Mouse (Mus musculus): Measurements from ENCODE around the gene Mtnr1b. TPM values are rescaled to one million over a fixed set of nuclear protein-coding genes. Genes with fewer than 3 reads are reported as not detected.

Gene Mtnr1b
- polyA plus RNA-seq, 1 experiment from 2014 or later, result not detected

DNA sequence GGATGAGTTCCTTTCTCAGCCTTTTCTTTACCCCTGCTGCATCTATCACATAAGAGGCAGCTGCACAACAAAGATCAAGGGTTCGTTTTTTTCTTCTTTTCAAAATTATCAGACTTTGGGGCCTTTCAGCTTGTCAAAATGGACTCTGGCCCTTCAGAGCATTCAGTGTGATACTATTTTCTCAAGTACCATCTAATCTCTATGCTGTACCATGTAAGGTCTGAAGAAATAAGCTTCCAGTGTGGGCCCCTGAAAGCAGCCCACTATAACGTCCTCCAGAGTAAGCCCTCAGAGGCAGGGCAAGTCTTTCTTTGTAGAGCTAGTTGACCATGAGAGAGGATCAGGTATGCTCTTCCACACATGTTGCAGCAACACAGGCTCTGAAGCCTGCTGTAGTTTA, 87.7 kb downstream of the Mtnr1b start:
- H3K4me3 ChIP-seq (ENCODE audit: low read depth, low read length), result no peak overlapping the region
- TF ChIP-seq CTCF (IDR thresholded peaks at IDR 0.05; ENCODE audit: low read depth), result no peak
- H3K4me1 ChIP-seq (replicated peaks; ENCODE audit: control insufficient read depth, insufficient read depth, low read length), result no peaks in the 10 kb centered on the region
- H3K27me3 ChIP-seq (replicated peaks; ENCODE audit: control insufficient read depth, insufficient read depth, low read length), result no peaks in the 10 kb centered on the region
- no peak overlapping the region for H3K9ac ChIP-seq (ENCODE audit: low read depth, low read length)
- ATAC-seq, result no peak
- no peaks in the 10 kb centered on the region for H3K36me3 ChIP-seq (ENCODE audit: control insufficient read depth, insufficient read depth)
- no peaks in the 10 kb centered on the region for H3K9me3 ChIP-seq (ENCODE audit: control insufficient read depth)
- WGBS, result 48% methylated on average over 2 of the region's 2 CpGs
- H3K4me2 ChIP-seq (replicated peaks; ENCODE audit: low read depth), result no peak overlapping the region
- no peak overlapping the region for H3K27ac ChIP-seq (ENCODE audit: low read depth, low read length)

DNA sequence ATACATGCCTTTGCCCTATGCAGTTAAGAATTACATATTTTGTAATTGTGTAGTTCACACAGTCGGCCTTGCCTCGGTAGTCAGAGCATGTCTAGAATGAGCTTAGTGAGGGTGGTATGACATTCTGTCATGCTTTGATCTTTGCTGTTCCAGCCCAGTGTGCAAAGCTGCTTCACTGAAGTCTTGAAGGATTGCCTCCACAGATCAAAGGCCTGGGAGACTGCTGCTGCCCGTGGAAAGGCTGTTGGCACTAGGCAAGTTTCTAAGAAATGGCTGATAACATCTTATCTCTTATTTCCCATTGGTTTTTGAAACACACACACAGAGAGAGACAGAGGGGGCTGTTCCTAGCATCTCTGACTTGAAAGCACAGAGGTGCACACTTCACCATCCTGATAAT, 88.2 kb downstream of the Mtnr1b start:
- no peak overlapping the region for H3K9ac ChIP-seq (ENCODE audit: low read depth, low read length)
- H3K36me3 ChIP-seq (ENCODE audit: control insufficient read depth, insufficient read depth), result no peaks in the 10 kb centered on the region
- 46% methylated on average over 3 of the region's 3 CpGs for WGBS
- no peak for ATAC-seq
- H3K27me3 ChIP-seq (replicated peaks; ENCODE audit: control insufficient read depth, insufficient read depth, low read length), result no peaks in the 10 kb centered on the region
- no peak for TF ChIP-seq CTCF (IDR thresholded peaks at IDR 0.05; ENCODE audit: low read depth)
- no peaks in the 10 kb centered on the region for H3K9me3 ChIP-seq (ENCODE audit: control insufficient read depth)
- H3K27ac ChIP-seq (ENCODE audit: low read depth, low read length), result no peak overlapping the region
- H3K4me3 ChIP-seq (ENCODE audit: low read depth, low read length), result no peak overlapping the region
- no peak overlapping the region for H3K4me2 ChIP-seq (replicated peaks; ENCODE audit: low read depth)
- no peaks in the 10 kb centered on the region for H3K4me1 ChIP-seq (replicated peaks; ENCODE audit: control insufficient read depth, insufficient read depth, low read length)

DNA sequence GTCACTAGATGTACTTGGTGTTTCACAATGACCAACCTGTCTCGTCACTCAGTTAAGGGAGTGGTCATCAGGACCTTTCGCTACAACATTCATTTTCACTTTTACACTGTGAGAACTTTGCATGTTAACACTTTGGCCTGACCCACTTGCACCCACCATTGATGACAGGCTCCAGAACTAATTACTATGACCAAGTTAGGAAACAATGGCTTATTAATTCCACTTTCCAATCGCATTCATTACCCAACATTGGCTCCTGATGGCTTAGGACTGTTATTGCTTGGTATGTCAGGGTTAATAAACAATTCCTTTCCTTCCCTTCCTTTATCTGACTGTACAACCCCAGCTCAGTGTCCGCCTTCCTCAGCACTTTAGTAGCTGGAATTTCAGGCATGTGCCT, 92.4 kb downstream of the Mtnr1b start:
- WGBS, result 56% methylated on average over 4 of the region's 4 CpGs
- no peak for ATAC-seq
- TF ChIP-seq CTCF (IDR thresholded peaks at IDR 0.05; ENCODE audit: low read depth), result no peak
- H3K27me3 ChIP-seq (replicated peaks; ENCODE audit: control insufficient read depth, insufficient read depth, low read length), result no peaks in the 10 kb centered on the region
- H3K27ac ChIP-seq (ENCODE audit: low read depth, low read length), result no peak overlapping the region
- H3K4me3 ChIP-seq (ENCODE audit: low read depth, low read length), result no peak overlapping the region
- H3K9me3 ChIP-seq (ENCODE audit: control insufficient read depth), result no peaks in the 10 kb centered on the region
- H3K9ac ChIP-seq (ENCODE audit: low read depth, low read length), result no peak overlapping the region
- no peaks in the 10 kb centered on the region for H3K36me3 ChIP-seq (ENCODE audit: control insufficient read depth, insufficient read depth)
- H3K4me2 ChIP-seq (replicated peaks; ENCODE audit: low read depth), result no peak overlapping the region
- no peaks in the 10 kb centered on the region for H3K4me1 ChIP-seq (replicated peaks; ENCODE audit: control insufficient read depth, insufficient read depth, low read length)

GRCm38 (mm10) chr9:15774911-15775310, 99.4 kb downstream of the Mtnr1b start:
- H3K27ac ChIP-seq (ENCODE audit: low read depth, low read length), result no peak overlapping the region
- H3K36me3 ChIP-seq (ENCODE audit: control insufficient read depth, insufficient read depth), result no peaks in the 10 kb centered on the region
- WGBS, result 78% methylated on average over 1 of the region's 1 CpGs
- no peak for TF ChIP-seq CTCF (IDR thresholded peaks at IDR 0.05; ENCODE audit: low read depth)
- no peak overlapping the region for H3K9ac ChIP-seq (ENCODE audit: low read depth, low read length)
- H3K4me2 ChIP-seq (replicated peaks; ENCODE audit: low read depth), result no peak overlapping the region
- H3K9me3 ChIP-seq (ENCODE audit: control insufficient read depth), result no peaks in the 10 kb centered on the region
- no peaks in the 10 kb centered on the region for H3K4me1 ChIP-seq (replicated peaks; ENCODE audit: control insufficient read depth, insufficient read depth, low read length)
- no peak overlapping the region for H3K4me3 ChIP-seq (ENCODE audit: low read depth, low read length)
- no peak for ATAC-seq
- H3K27me3 ChIP-seq (replicated peaks; ENCODE audit: control insufficient read depth, insufficient read depth, low read length), result no peaks in the 10 kb centered on the region

Other genes with a start within 250 kb of the Mtnr1b start
- gene Deup1, start 246.6 kb downstream of the Mtnr1b start, polyA plus RNA-seq (2015; fragmentation: Nextera tagmentation; extraction: Ambion mirVana), result 0.08 and 0.14 TPM in 2 replicates
- gene Slc36a4, start 164.8 kb downstream of the Mtnr1b start, polyA plus RNA-seq (2015; fragmentation: Nextera tagmentation; extraction: Ambion mirVana), result 6.0 TPM in 2 replicates